Mouse (Mus musculus): ENCODE results near the gene Lypd9.
"Not testable (repeated sequence)": the region's sequence is repeated elsewhere in the genome, so short reads cannot be mapped to it uniquely, and the experiment has no call there.

Lypd9 gene

GRCm38 (mm10) chr11:58452759-58453158 lies at the start of gene Lypd9:
Gene Lypd9 (minus strand): TSS chr11:58452923.
- DNase-seq, result no peak

- DNase-seq, result not testable (repeated sequence)
These were observed 49.7 kb upstream of the Lypd9 start, which contains the start of gene Olfr331 for GRCm38 (mm10) chr11:58502472-58502871. Gene Olfr331 (minus strand): TSS chr11:58502572.

- no peak for DNase-seq
These were observed 46.6 kb upstream of the Lypd9 start for GRCm38 (mm10) chr11:58499290-58499689.

GRCm38 (mm10) chr11:58498761-58499160 lies 46.0 kb upstream of the Lypd9 start:
- DNase-seq, result no peak

- DNase-seq, result no peak
These were observed 39.7 kb upstream of the Lypd9 start, which contains the start of gene Olfr332 for GRCm38 (mm10) chr11:58492455-58492854. Gene Olfr332 (minus strand): TSS chr11:58492555.

- no peak for DNase-seq
These were observed 9.4 kb upstream of the Lypd9 start, which contains the start of gene Olfr30 for GRCm38 (mm10) chr11:58462170-58462569. Gene Olfr30 (minus strand): TSS chr11:58462270.

- DNase-seq, result no peak
These were observed 869 bp upstream of the Lypd9 start for GRCm38 (mm10) chr11:58453592-58453991.

GRCm38 (mm10) chr11:58437866-58438265 lies 14.9 kb downstream of the Lypd9 start:
- no peak for DNase-seq

GRCm38 (mm10) chr11:58432259-58432658 lies 20.5 kb downstream of the Lypd9 start, which contains the start of gene Gm12253:
Gene Gm12253 (plus strand): TSS chr11:58432559.
- DNase-seq, result no peak

GRCm38 (mm10) chr11:58420815-58421214 lies 31.9 kb downstream of the Lypd9 start, which contains the start of gene 1810065E05Rik:
Gene 1810065E05Rik (plus strand): TSS chr11:58421111.
- DNase-seq, result no peak

- DNase-seq, result no peak
These were observed 34.4 kb downstream of the Lypd9 start for GRCm38 (mm10) chr11:58418336-58418735.

- DNase-seq, result no peak
These were observed 44.7 kb downstream of the Lypd9 start for GRCm38 (mm10) chr11:58408066-58408465.

- no peak for DNase-seq
These were observed 52.1 kb downstream of the Lypd9 start for GRCm38 (mm10) chr11:58400655-58401054.

GRCm38 (mm10) chr11:58399985-58400645 lies 52.6 kb downstream of the Lypd9 start:
- no peak for DNase-seq

Data from kidney, postnatal 4 days (tissue).